Mouse (Mus musculus) adrenal gland, adult 2 months (tissue): ENCODE measurements around the gene Rbfox3. TPM values are rescaled to one million over a fixed set of nuclear protein-coding genes. Genes with fewer than 3 reads are reported as not detected.

Experiments
- DNase-seq: peaks from one replicate; pipeline ENCODE4 v3.0.0; 2021
- polyA plus RNA-seq: library from polyadenylated mRNA; depleted of rRNA; stranded (reverse); fragments of >200 nt; gene quantifications from 2 replicates; pipeline ENCODE4 v1.2.3, GENCODE M21; 2012
- total RNA-seq, 2 experiments: library from RNA; stranded (reverse); gene quantifications; 2 replicates each; pipeline ENCODE4 v1.2.3; 2021

The Rbfox3 gene
- total and polyA plus RNA-seq, 3 experiments, result 3.3 to 7.8 (median 4.2) TPM

DNA sequence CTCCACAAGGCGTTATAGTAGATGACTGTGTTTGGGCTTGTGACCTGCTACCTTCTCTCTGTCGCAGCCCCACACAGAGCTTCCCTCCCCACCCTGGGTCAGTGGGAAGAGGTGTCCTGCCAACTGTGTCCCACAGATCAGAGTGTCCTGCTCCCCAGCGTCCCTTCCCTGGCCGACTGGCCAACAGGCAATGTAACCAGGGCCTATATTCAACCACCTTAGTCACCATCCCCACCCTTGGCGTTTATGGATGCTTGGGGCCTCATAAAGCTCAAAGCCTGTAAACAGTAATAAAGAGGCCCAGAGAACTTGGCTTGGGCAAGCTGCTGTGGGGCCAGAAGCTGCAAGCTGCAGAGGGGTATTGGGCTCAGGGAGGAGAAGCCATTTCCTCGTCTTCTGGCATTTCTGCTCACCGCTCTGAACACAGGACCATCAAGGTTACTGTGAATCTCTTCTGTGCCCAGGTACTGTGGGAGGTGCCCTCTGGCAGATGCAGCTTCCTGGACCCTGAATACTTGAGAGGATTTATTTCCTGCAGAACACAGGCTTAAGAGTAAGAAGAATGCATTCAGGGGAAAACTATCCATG lies 435.8 kb downstream of the Rbfox3 start:
- DNase-seq, result no peak

DNA sequence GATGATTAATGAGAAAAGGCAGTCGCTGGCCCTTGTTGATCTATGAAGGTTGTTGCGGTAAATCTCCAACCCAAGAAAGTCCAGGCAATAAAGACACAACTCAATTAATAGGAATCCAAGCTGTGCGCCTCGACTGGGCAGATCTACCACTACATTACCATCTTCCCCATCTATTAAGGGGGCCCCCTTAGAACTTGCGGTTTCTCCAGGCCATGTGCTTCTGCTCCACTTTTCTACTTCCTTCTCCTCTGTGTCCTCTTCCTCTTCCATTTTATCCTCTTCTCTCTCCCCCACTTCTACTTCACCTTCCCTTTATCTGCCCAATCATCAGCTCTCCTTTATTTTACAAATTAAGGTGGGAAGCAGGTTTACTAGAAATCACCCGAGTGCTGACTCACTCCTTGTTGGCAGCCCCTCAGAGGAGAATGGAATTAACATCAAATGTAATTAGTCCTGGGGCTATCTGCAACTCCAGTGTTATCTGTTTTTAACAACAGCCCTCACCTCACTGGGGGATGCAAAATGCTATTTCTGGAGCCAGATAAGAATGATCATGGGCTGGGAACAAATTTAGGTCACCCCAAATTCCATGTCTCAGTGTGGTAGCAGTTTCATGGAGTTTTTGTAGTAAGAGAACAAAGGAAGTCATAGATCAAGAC lies 437.4 kb downstream of the Rbfox3 start:
- no peak for DNase-seq

DNA sequence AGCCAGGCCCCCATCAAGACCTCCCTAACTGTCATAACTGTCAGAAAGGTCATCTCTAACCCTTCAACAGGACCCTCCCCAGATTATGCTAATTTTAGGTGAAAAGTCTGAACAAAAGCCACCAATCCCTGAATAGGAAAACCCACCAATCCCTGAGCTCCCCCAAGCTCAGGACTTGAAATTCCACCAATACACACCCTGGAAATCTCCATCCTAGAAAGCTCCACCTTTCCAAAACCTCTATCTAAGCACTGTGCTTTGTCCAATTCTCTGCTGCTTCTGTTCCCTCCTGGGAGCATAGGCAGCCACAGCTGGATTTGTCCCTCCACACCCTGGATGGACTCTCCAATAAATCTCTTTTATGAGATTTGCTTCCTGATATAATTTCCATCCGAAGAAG lies 438.2 kb downstream of the Rbfox3 start:
- no peak for DNase-seq

DNA sequence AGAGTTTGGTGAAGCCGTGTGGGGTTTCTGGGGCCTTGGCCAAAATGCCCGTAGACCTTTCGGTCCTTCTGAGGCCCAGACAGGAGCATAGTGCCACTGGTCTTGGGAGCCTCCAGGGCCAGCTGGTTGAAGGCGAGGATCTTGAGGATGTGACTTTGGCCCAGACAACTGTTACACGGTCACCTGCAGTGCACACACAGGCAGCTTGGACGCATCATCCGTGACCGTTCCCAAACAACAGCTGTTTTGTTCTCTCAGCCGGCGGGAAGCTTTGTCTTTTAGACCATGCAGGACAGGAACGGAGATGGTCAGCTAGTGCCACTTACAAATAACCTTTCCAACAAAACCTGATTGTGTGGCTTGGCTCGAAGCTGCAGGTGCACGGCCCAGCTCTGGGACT lies 439.7 kb downstream of the Rbfox3 start:
- DNase-seq, result no peak

DNA sequence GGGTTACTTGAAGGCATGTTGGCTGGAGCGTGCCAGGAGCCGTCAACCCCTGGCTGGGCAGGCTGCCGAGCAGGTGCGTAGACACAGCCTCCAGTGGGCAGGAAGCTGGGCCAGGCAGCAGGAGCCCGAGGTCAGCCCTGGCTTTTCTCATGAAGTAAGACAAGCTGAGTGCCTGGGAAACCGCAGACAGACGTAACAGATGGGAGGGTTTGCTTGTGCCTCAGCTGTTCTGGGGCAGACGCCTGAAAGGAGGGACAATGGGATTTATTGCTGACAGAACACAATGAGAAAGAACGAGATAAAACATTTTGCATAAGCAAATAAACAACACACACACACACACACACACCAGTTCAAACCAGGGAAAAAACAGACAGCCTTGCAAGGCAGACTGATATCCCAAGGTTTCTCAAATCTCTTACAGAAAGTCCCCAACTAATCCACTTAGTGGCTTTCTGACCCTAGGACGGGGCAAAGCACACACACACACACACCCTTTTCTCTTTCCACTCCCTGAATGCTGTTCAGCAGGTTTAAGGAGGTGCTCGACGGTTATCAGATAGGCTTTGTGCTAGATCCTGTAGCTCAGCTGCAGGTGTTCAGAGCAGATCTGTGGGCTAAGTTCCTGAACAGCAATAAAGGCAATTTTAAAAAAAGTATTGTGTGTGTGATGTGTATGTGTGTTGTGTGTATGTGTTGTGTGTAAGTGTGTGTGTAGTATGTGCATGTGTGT lies 441.0 kb downstream of the Rbfox3 start:
- no peak for DNase-seq

DNA sequence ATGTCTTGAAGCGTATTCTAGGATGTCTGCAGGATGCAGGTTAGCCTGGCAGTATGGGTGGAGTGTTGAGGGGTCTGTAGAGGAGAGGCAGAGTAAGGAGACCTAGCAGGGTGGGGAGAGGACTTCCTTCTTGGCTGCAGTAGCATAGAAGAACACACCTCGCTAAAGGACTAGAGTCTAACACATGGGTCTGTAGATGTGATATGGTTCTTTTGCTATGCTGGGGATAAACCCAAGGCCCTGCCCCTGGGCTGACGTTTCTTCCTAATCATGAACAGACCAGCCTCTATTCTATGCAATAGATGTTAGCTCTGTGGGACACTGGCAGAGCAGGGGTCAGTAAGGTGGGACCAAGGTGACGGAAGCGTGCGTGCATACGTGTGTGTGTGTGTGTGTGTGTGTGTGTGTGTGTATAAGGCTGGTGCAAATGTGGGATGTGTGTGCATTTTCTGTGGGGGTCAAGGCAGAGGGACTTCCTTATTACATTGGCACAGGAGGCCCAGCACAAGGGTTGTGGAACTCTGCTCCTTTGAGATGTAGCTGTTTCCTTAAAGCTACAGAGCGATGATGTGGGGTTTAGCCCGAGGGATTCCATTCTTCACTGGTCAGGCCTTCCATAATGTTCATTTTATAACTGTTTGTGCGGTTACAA lies 441.8 kb downstream of the Rbfox3 start:
- DNase-seq, result no peak

DNA sequence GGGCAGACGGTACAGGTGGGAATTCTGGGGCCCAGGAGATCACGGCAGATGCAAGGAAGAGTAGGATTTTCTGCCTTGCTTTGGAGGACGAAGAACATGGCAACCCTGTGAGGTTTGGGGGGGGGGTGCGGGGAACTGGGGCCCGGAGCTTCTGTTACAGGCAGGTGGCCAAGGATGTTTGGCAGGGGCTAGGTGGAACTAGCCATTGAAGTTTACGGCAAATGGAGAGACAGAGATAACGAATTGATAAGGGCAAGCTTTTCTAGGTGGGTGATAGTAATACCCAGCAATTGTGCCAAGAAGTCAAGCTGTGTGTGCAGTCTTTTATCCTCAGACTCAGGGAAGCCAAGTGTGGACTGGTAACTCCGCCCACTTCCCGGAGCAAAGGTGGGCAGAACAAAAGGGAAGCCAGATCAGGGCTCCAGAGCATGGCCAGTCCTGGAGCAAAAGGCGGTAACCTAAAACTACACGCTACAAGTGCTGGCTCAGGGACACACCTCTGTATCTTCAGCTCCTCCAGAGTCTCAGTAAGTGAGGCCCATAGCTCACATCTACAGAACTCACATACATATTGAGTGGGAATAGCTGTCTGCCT lies 443.9 kb downstream of the Rbfox3 start:
- DNase-seq, result no peak

DNA sequence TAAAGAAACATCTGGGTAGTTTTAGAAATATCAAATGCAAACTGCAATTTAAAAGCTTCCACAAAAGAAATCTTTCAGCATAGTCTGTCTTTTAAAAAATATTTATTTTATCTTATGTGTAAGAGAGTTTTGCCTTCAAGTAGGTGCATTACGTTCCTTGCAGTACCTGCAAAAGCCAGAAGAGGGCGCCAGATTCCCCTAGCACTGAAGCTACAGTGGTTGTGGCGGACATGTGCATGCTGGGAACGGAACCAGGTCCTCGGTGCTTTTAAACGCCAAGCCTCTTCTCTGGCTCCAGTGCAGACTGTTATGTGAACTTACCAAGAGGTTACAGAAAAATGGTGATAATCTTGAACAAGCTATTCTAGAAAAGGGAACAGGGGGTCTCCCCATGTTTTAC lies 451.1 kb downstream of the Rbfox3 start:
- DNase-seq, result no peak

DNA sequence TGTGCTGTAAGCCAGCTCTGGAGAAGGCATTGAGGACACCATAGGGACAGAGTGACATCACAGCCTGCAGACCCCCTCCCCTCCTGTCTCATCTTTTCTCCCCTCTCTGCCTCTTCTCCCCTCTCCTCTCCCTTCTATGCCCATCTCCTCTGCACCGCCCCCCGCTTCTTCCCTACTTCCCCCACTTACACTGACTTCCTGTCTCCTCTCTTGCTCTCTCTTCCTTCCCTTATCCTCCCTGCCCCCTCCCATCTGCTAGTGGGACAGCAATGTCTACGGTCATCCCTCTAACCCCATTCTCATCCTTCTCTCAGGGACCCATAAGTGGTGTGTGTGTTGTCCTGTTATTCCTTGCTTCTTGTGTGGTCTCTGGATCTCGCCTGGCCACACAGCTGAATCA lies 451.9 kb downstream of the Rbfox3 start:
- no peak for DNase-seq

DNA sequence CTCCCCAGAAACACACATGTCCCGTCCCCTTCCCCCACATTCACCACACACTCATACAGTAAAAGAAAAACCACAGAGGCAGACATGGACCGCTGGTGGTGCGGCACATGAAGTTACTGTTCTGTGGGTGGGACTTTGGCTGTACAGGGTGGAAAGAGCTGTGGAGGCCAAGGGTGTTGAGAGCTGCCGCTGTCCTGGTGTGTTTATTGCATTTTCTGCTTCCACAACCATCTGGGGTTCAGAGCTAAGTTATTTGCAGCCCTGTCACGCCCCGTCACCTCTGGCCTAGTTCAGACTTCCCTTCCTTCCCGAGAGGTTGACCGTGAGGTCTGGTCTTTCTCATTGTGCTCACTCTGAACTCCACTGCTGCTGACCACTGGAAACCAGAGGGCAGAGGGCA lies 452.3 kb downstream of the Rbfox3 start:
- peak; percentile 45 for DNase-seq

DNA sequence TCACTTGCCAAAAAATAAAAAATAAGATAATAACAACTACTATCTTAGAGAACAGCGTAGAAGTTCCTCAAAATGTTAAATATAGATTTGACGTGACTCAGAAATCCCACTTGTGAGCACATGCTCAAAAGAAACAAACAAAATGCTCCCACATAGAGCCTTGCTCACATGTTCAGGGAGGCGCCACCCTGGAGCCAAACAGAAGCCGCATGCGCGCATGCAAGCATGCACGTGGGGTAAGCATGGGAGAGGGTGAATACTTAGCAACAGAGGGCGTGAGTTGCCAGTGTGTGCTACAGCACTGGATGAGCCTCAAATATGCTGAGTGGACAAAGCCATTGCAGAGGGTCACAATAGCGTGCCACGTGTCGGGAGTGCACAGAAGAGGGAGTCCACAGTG lies 454.5 kb downstream of the Rbfox3 start:
- peak; percentile 34 for DNase-seq

DNA sequence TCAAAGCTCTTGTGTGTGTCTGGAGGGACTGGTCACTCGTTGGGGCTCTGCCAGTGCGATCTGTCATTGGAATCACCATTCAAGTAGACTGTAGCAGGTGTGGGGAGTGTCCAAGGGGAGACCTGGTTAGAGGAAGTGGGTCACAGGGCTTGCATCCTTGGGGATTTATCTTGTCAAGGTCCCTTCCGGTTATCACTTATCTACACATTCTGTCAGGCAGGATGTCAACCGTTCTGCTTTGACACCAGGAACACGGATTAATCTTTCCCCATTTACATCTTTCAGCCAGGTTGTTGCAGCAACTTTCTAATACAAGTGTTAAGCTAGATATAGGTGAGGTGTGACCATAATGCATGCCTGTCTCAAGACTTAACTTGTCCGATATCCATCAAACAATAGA lies 455.6 kb downstream of the Rbfox3 start:
- no peak for DNase-seq

DNA sequence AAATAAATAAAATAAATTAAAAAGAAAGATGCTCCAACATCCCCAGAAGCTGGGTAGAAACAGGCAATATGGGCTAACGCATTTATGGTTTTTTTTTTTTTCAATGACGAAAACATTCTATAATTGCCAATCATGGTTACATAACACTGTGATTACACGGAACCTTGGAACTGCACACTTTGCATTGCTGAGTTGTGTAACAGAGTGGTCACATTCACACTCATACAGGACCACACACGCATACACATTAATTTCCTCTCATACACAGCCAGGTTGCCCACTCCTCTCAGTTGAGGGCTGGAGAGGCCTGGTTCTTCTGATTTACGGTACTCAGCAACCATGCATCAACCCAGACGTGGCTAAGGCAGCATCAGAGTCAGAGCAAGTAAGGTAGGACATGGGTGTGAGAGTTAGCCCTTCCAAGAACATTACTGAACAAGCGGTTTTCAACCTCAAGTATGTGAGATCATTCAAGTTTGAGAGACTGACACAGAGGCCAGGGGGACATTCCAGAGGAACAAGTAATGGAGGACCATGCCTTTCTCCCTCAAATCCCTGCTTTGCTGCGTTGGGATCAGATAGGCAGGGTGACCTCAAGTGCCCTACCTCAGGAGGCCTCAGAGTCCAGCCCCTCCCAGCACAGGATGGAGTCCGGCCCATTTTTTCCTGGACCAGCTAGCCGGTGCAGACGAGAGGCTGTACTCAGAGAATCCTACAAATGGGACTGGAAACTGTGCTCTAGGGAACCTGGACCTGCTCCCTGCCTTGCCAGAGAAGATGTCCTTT lies 457.3 kb downstream of the Rbfox3 start:
- DNase-seq, result no peak

DNA sequence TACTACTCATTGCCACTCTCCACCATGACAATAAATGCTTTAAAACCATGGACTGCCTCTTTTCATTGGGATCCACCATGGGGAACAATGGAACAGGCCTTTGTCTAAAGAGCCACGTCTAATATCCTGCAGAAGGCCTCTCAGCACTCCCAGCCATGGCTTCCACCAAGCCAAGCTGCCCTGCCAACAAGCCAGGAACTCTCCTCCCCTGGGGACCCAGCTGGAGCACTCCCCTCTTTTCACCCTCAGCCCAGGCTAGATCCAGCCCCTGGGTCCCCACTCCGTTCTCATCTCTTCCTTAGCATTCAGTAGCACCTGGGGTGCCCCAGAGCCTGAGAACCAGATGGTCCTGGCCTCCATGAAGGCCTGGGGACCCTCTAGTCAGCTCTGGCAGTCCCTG lies 458.4 kb downstream of the Rbfox3 start:
- no peak for DNase-seq

DNA sequence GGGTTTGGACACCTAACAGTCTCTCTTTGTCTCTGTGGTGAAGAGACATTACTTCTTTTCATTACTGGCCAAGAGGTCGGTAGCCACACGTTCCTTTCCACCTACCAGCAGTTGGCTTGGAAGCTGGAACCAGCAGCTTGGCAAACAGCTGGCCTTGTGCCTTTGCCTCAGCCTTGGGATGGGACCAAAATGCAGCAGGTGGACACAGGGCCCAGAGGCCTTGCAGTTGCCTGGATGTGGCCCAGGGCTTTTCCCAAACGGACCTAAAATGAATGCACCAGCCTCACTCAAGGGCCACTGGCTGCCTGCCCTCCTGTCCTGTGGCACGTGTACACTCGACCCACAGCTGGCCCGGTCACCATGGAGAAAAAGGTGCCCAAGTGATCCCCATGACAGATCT lies 460.2 kb downstream of the Rbfox3 start:
- peak; percentile 53 for DNase-seq

DNA sequence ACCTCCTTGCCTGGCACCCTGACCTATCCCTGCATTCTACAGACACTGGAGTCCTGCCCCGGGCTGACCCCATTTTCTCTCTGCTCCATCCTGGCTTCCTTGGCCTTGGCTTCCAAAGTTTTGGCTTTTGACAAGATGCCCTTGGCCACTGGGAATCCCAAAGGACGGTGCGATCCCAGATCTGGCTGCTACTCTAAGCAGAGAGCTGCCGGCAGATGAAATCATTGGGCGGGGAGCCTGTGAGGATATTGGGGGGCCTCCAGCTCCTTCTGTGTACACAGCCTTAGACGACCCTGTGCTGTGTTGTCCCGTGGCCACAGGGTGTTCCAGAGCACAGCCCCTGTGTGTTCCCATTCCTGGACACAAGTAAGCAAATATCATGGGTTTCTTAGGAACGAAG lies 463.0 kb downstream of the Rbfox3 start:
- DNase-seq, result peak; percentile 36

DNA sequence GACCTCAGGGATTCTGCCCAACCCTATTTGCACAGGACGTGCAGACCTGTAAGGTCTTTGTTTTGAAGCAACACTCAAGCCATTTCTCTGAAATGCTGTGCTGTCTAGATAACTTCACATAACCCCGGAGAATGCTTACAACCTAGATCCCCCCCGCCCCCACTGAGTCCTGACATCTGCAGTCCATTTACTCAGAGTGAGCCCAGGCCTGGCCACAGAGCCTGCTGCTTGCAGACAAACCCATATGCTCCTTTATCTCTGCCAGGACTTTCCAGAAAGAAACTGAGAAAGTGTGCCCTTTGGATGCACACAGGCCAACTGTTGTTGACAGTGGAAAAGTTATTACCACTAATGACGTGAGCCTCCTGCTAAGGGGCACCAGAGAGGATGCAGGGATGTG lies 464.1 kb downstream of the Rbfox3 start:
- DNase-seq, result no peak

DNA sequence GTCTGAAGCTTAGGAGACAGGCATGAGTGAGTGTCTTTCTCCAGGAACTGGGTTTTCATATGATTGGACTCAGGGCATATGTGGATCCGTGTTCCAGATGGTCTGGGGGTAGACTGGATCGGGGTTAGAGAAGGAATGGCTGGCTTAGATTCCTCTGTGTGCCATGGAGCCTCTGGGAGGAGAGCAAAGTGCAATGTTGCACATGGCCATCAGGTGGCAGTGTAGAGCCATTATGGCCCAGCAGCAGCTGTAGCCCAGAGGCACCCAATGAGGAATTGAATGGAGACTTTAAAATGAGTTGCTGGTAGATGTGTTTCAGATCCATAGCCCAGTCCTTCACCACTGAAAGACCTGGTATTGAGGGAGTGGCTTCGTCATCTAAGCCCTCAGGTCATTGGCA lies 465.6 kb downstream of the Rbfox3 start:
- peak; percentile 72 for DNase-seq

DNA sequence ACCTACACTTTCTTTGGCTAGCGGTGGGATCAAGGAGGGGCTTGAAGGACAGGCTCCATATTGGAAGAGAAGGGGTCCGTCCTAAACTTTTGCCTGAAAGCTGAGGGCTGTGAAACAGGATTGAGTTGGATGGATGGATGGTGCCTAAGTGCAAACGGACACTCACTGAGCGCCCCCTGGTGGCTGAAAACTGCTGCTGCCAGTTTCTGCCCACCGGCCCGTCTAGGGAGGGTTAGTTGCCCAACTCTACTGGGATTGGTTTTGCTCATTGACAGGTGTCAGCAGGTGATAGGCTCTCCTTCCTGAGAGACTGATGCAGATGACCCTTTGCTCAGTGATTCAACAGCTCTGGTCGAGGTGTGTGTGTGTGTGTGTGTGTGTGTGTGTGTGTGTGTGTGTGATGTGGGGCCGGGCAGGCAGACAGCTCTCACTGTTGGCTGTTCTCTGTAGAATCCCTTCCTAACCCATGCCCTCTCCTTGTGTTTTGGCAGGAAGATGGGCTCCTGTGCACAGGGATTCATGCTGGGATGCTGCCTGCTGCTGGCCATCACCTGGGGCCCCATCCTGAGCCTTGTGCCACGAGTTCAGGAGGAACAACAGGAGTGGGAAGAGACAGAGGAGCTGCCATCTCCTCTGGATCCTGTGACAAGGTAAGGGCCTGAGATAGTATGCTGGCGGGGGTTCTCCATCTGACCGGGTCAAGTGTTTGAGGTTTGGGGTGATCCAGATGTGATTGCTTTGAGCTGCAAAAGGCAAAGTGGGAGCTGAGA lies 468.0 kb downstream of the Rbfox3 start:
- peak; percentile 62 for DNase-seq

DNA sequence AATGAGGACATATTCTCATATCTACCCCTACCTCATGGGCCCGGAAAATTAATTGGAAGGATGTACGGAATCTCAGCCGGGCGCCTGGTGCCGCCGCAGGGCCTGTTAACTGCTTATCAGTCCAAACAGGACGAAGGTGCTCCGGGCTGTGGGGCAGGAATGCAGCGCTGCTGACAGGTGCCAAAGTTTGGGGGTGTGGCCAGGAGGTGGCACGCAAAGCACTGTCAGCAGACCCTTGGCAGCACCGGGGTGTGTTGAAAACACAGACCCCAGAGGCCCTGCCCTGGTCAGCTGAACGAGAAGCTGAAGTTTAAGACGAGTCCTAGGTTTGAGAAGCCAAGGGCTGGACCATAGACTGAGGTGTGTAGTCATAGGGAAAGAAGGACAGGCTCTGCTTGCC lies 468.7 kb downstream of the Rbfox3 start:
- DNase-seq, result no peak
